ENCODE assay signal across 26 mouse cellular contexts in genomic region chr4:138533877-138534276, GRCm38 (mm10).
DNase-seq lines count a peak whose midpoint lies in the region; ATAC-seq and TF ChIP-seq lines count a peak whose summit lies in the region.
"Had no signal": no experiment of that assay in that cellular context is flagged by ENCODE, and none has a peak within 500 bp of the region (broad histone marks: within the 10 kb centered on the region; RNA-seq: fewer than 3 reads in every experiment).

No protein-coding gene starts in this region.

- H3K4me3 ChIP-seq in kidney, postnatal 0 days (replicated peaks; ENCODE audit: low read depth, low read length) = no peak overlapping the region
- no peak overlapping the region for H3K4me3 ChIP-seq in lung, embryonic 14.5 days (ENCODE audit: low read depth, low read length)
- no peak overlapping the region for H3K4me3 ChIP-seq in lung, postnatal 0 days (ENCODE audit: low read depth, low read length)
- H3K4me3 ChIP-seq: forebrain, embryonic 10.5 days; heart, embryonic 12.5 days; heart, embryonic 15.5 days; hindbrain, embryonic 10.5 days; hindbrain, embryonic 13.5 days had no signal

- no peaks in the 10 kb centered on the region for H3K36me3 ChIP-seq in kidney, postnatal 0 days (ENCODE audit: insufficient read depth, low read length)
- no peaks in the 10 kb centered on the region for H3K36me3 ChIP-seq in lung, embryonic 14.5 days (ENCODE audit: insufficient read depth)
- H3K36me3 ChIP-seq in lung, postnatal 0 days (ENCODE audit: insufficient read depth, low read length) = no peaks in the 10 kb centered on the region
- H3K36me3 ChIP-seq: forebrain, embryonic 10.5 days; G1E; heart, embryonic 12.5 days; heart, embryonic 15.5 days; hindbrain, embryonic 10.5 days; hindbrain, embryonic 13.5 days had no signal

- WGBS in kidney, postnatal 0 days = 84% methylated on average over 2 of the region's 2 CpGs
- 88% methylated on average over 2 of the region's 2 CpGs for WGBS in lung, embryonic 14.5 days
- 88% methylated on average over 2 of the region's 2 CpGs for WGBS in lung, postnatal 0 days

- no peak for ATAC-seq in kidney, postnatal 0 days (replicated peaks; ENCODE audit: low FRiP score, low read depth)
- ATAC-seq in lung, embryonic 14.5 days (ENCODE audit: insufficient read depth) = no peak
- ATAC-seq in lung, postnatal 0 days = no peak
- ATAC-seq: activated CD4-positive, CD25-positive, alpha-beta regulatory T cell, adult 4 months; CD4-positive, CD25-positive, alpha-beta regulatory T cell, adult 4 months; forebrain, embryonic 14.5 days; Patski had no signal

- H3K9me3 ChIP-seq in kidney, postnatal 0 days (replicated peaks; ENCODE audit: low read length) = no peaks in the 10 kb centered on the region
- no peaks in the 10 kb centered on the region for H3K9me3 ChIP-seq in lung, embryonic 14.5 days (ENCODE audit: low read depth, low read length)
- H3K9me3 ChIP-seq in lung, postnatal 0 days (ENCODE audit: low read length) = no peaks in the 10 kb centered on the region
- H3K9me3 ChIP-seq: heart, embryonic 15.5 days; hindbrain, embryonic 13.5 days had no signal

- H3K9ac ChIP-seq in kidney, postnatal 0 days (ENCODE audit: low read depth, low read length) = no peak overlapping the region
- no peak overlapping the region for H3K9ac ChIP-seq in lung, embryonic 14.5 days
- no peak overlapping the region for H3K9ac ChIP-seq in lung, postnatal 0 days (replicated peaks; ENCODE audit: low read depth)
- H3K9ac ChIP-seq: heart, embryonic 12.5 days; heart, embryonic 15.5 days; hindbrain, embryonic 13.5 days had no signal

- H3K27ac ChIP-seq in kidney, postnatal 0 days = no peak overlapping the region
- H3K27ac ChIP-seq in lung, embryonic 14.5 days (ENCODE audit: low read depth) = no peak overlapping the region
- H3K27ac ChIP-seq in lung, postnatal 0 days (ENCODE audit: low read length) = no peak overlapping the region
- H3K27ac ChIP-seq: forebrain, embryonic 10.5 days; heart, embryonic 15.5 days; hindbrain, embryonic 10.5 days; hindbrain, embryonic 13.5 days had no signal

- no peak for TF ChIP-seq EP300 in lung, postnatal 0 days (IDR thresholded peaks at IDR 0.05)

- no peaks in the 10 kb centered on the region for H3K27me3 ChIP-seq in kidney, postnatal 0 days (ENCODE audit: insufficient read depth, low read length)
- H3K27me3 ChIP-seq in lung, embryonic 14.5 days (ENCODE audit: insufficient read depth, low read length) = no peaks in the 10 kb centered on the region
- no peaks in the 10 kb centered on the region for H3K27me3 ChIP-seq in lung, postnatal 0 days (replicated peaks; ENCODE audit: insufficient read depth, low read length)
- H3K27me3 ChIP-seq: hindbrain, embryonic 13.5 days; Patski had no signal

- no peak overlapping the region for H3K4me2 ChIP-seq in kidney, postnatal 0 days (ENCODE audit: low read length)
- no peak overlapping the region for H3K4me2 ChIP-seq in lung, embryonic 14.5 days
- H3K4me2 ChIP-seq in lung, postnatal 0 days (replicated peaks; ENCODE audit: low read depth, low read length) = no peak overlapping the region
- H3K4me2 ChIP-seq: heart, embryonic 12.5 days; heart, embryonic 15.5 days; hindbrain, embryonic 13.5 days had no signal

- H3K4me1 ChIP-seq in kidney, postnatal 0 days (replicated peaks; ENCODE audit: insufficient read depth, low read length) = no peaks in the 10 kb centered on the region
- no peaks in the 10 kb centered on the region for H3K4me1 ChIP-seq in lung, embryonic 14.5 days (ENCODE audit: insufficient read depth)
- no peaks in the 10 kb centered on the region for H3K4me1 ChIP-seq in lung, postnatal 0 days (ENCODE audit: insufficient read depth, low read depth, low read length)
- H3K4me1 ChIP-seq: heart, embryonic 12.5 days; heart, embryonic 15.5 days had no signal

- TF ChIP-seq CTCF in kidney, postnatal 0 days (IDR thresholded peaks at IDR 0.05; ENCODE audit: low read depth) = peak; percentile 12; the same call in 1 of the 2 replicates
- TF ChIP-seq CTCF in lung, embryonic 14.5 days (IDR thresholded peaks at IDR 0.05; ENCODE audit: low read depth) = 0 out of 2 replicates have a peak, but pooled peaks have one; percentile 9
- TF ChIP-seq CTCF in lung, postnatal 0 days (IDR thresholded peaks at IDR 0.05) = no peak

- DNase-seq in kidney, postnatal 0 days (ENCODE audit: low spot score) = no peak
- no peak for DNase-seq in kidney, adult 9 months
- no peak for DNase-seq in lung, embryonic 14.5 days
- no peak for DNase-seq in lung, postnatal 0 days (ENCODE audit: low spot score)
- DNase-seq in ES-CJ7 (ENCODE audit: low read depth, low spot score) (peak; percentile 37), ZHBTc4 (ENCODE audit: low read depth, low spot score) (peak; percentile 63)
- no peak for DNase-seq in ovary, postnatal 14 days (ENCODE audit: low spot score)
- DNase-seq: adrenal gland, adult 8-10 months; adrenal gland, postnatal 25 days; cerebellum, adult 11-12 months; cerebellum, adult 8-10 months; cerebellum, postnatal 14 days; gastrocnemius, postnatal 25 days; heart, adult 18-20 months; heart, postnatal 10 days; heart, postnatal 36 days had no signal

Comparison
In these comparisons a context has a peak if more than half of its experiments do, and no peak if none do; other contexts are left out.
1. DNase-seq: peak in ES-CJ7 (single experiment) and ZHBTc4 (single experiment); none in kidney, postnatal 0 days (single experiment), kidney, adult 9 months (single experiment), lung, embryonic 14.5 days (single experiment), lung, postnatal 0 days (single experiment) and ovary, postnatal 14 days (single experiment).